Mouse (Mus musculus): ENCODE data around the gene Aes. TPM values are rescaled to one million over a fixed set of nuclear protein-coding genes. Genes with fewer than 3 reads are reported as not detected.

The Aes gene
- polyA plus RNA-seq, 1 experiment from 2014 or later, result 429 TPM

DNA sequence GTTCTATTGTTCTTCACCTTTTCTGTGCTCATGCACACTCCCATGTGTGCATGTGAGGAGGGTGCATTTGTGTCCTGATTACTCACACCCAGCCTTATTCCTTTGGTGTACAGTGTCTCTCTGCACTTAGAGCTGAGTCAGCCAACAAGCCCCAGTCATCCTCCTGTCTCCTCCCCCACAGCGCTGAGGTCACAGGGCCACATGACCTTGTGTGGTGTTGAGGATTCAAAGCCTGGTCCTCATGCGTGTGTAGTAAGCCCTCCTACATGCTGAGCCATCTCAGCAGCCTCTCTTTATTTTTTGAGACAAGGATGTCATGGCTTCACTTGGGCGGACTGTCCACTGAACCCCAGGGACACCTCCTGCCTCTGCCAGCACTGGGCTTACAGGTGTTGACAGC lies 53.5 kb downstream of the Aes start:
- ATAC-seq (ENCODE audit: low FRiP score, low TSS enrichment), result no peak; the same call in 1 of the 2 replicates
- TF ChIP-seq EP300 (optimal IDR thresholded peaks at IDR 0.05) (no peak), CTCF (IDR thresholded peaks at IDR 0.05; ENCODE audit: low read depth) (no peak)

DNA sequence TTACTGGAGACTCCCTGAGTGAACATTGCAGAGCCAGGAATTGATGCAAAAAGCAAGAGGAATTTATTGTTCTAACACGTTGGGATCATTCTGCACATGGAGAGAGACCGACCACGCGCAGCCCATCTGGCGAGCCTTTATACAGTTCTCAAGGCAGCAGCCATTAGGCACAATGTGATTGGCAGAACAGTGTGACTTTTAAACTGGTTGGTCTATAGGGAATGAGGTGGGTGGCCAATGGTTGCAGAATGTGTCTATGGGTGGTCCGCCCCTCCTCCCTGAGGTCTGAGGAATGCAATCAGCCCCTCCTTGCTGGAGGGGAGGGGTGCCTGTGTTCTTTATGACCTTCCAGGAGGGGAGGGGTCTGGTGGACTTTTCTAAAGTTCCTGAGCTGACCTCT lies 56.2 kb downstream of the Aes start:
- DNase-seq (ENCODE audit: low spot score) (no peak), ATAC-seq (ENCODE audit: low FRiP score, low TSS enrichment) (no peak)
- TF ChIP-seq CTCF (IDR thresholded peaks at IDR 0.05; ENCODE audit: low read depth) (no peak), EP300 (optimal IDR thresholded peaks at IDR 0.05) (no peak)
- H3K9me3 ChIP-seq (ENCODE audit: control insufficient read depth, low read length), result no peaks in the 10 kb centered on the region
- no peaks in the 10 kb centered on the region for H3K27me3 ChIP-seq (ENCODE audit: control insufficient read depth, insufficient read depth, low read length)
- 53% methylated on average over 6 of the region's 6 CpGs for WGBS
- H3K27ac ChIP-seq (replicated peaks), result no peak overlapping the region
- no peak overlapping the region for H3K4me3 ChIP-seq (ENCODE audit: low read depth, low read length)
- no peak overlapping the region for H3K4me2 ChIP-seq (replicated peaks; ENCODE audit: low read depth)
- H3K9ac ChIP-seq (ENCODE audit: low read length), result no peak overlapping the region
- H3K4me1 ChIP-seq (replicated peaks; ENCODE audit: control insufficient read depth, insufficient read depth), result no peaks in the 10 kb centered on the region
- H3K36me3 ChIP-seq (ENCODE audit: control insufficient read depth, insufficient read depth, low read length), result no peaks in the 10 kb centered on the region

More for the DNA sequence above, 53.5 kb downstream of the Aes start:
- Histone ChIP-seq H3K4me3 (ENCODE audit: low read depth, low read length) (no peak overlapping the region), H3K27me3 (ENCODE audit: control insufficient read depth, insufficient read depth, low read length) (no peaks in the 10 kb centered on the region), H3K9me3 (ENCODE audit: control insufficient read depth, low read length) (no peaks in the 10 kb centered on the region), H3K9ac (ENCODE audit: low read length) (no peak overlapping the region), H3K4me2 (replicated peaks; ENCODE audit: low read depth) (no peak overlapping the region), H3K36me3 (ENCODE audit: control insufficient read depth, insufficient read depth, low read length) (no peaks in the 10 kb centered on the region), H3K27ac (replicated peaks) (no peak overlapping the region), H3K4me1 (replicated peaks; ENCODE audit: control insufficient read depth, insufficient read depth) (no peaks in the 10 kb centered on the region)
- WGBS, result 57% methylated on average over 3 of the region's 3 CpGs
- DNase-seq (ENCODE audit: low spot score), result no peak

Other genes with a start within 250 kb of the Aes start
- gene Cactin, start 238.4 kb upstream of the Aes start, polyA plus RNA-seq (2015; fragmentation: Nextera tagmentation; extraction: Ambion mirVana), result 16.2 and 16.6 TPM in 2 replicates
- 19.7 and 20.2 TPM in 2 replicates for gene Tbxa2r, start 230.8 kb upstream of the Aes start, polyA plus RNA-seq (2015; fragmentation: Nextera tagmentation; extraction: Ambion mirVana)
- gene Gipc3, start 216.2 kb upstream of the Aes start, polyA plus RNA-seq (2015; fragmentation: Nextera tagmentation; extraction: Ambion mirVana), result 0.06 and 0.10 TPM in 2 replicates
- gene Hmg20b, start 209.0 kb upstream of the Aes start, polyA plus RNA-seq (2015; fragmentation: Nextera tagmentation; extraction: Ambion mirVana), result 72.2 and 77.9 TPM in 2 replicates
- gene Mfsd12, start 202.0 kb upstream of the Aes start, polyA plus RNA-seq (2015; fragmentation: Nextera tagmentation; extraction: Ambion mirVana), result 7.4 and 7.9 TPM in 2 replicates
- 16.5 and 17.5 TPM in 2 replicates for gene 4930404N11Rik, start 193.7 kb upstream of the Aes start, polyA plus RNA-seq (2015; fragmentation: Nextera tagmentation; extraction: Ambion mirVana)
- gene Fzr1, start 181.0 kb upstream of the Aes start, polyA plus RNA-seq (2015; fragmentation: Nextera tagmentation; extraction: Ambion mirVana), result 51.4 and 51.6 TPM in 2 replicates
- gene Dohh, start 175.1 kb upstream of the Aes start, polyA plus RNA-seq (2015; fragmentation: Nextera tagmentation; extraction: Ambion mirVana), result 59.4 and 63.0 TPM in 2 replicates
- gene Gm48551, start 175.0 kb upstream of the Aes start, polyA plus RNA-seq (2015; fragmentation: Nextera tagmentation; extraction: Ambion mirVana), result 1.1 and 1.4 TPM in 2 replicates
- gene Gm48552, start 170.5 kb upstream of the Aes start, polyA plus RNA-seq (2015; fragmentation: Nextera tagmentation; extraction: Ambion mirVana), result 0.29 and 0.36 TPM in 2 replicates
- gene Smim24, start 166.4 kb upstream of the Aes start, polyA plus RNA-seq (2015; fragmentation: Nextera tagmentation; extraction: Ambion mirVana), result 205 and 239 TPM in 2 replicates
- 40.4 and 42.4 TPM in 2 replicates for gene Nfic, start 103.9 kb upstream of the Aes start, polyA plus RNA-seq (2015; fragmentation: Nextera tagmentation; extraction: Ambion mirVana)
- 0.62 TPM in 2 replicates for gene Celf5, start 76.8 kb upstream of the Aes start, polyA plus RNA-seq (2015; fragmentation: Nextera tagmentation; extraction: Ambion mirVana)
- 37.0 and 38.3 TPM in 2 replicates for gene Ncln, start 63.1 kb upstream of the Aes start, polyA plus RNA-seq (2015; fragmentation: Nextera tagmentation; extraction: Ambion mirVana)
- 1.0 and 1.5 TPM in 2 replicates for gene S1pr4, start 59.4 kb upstream of the Aes start, polyA plus RNA-seq (2015; fragmentation: Nextera tagmentation; extraction: Ambion mirVana)
- gene Gna15, start 35.3 kb upstream of the Aes start, polyA plus RNA-seq (2015; fragmentation: Nextera tagmentation; extraction: Ambion mirVana), result 9.8 and 10.1 TPM in 2 replicates
- 62.5 and 70.7 TPM in 2 replicates for gene Gna11, start 14.3 kb upstream of the Aes start, polyA plus RNA-seq (2015; fragmentation: Nextera tagmentation; extraction: Ambion mirVana)
- 4.8 and 6.9 TPM in 2 replicates for gene Tle2, start 15.1 kb downstream of the Aes start, polyA plus RNA-seq (2015; fragmentation: Nextera tagmentation; extraction: Ambion mirVana)
- gene Tle6, start 41.6 kb downstream of the Aes start, polyA plus RNA-seq (2015; fragmentation: Nextera tagmentation; extraction: Ambion mirVana), result 7.6 and 8.9 TPM in 2 replicates
- gene BC025920, start 46.8 kb downstream of the Aes start, polyA plus RNA-seq (2015; fragmentation: Nextera tagmentation; extraction: Ambion mirVana), result 0.24 and 0.35 TPM in 2 replicates
- 15.1 and 15.6 TPM in 2 replicates for gene Sirt6, start 68.3 kb downstream of the Aes start, polyA plus RNA-seq (2015; fragmentation: Nextera tagmentation; extraction: Ambion mirVana)
- gene Ankrd24, start 69.1 kb downstream of the Aes start, polyA plus RNA-seq (2015; fragmentation: Nextera tagmentation; extraction: Ambion mirVana), result 3.3 and 5.3 TPM in 2 replicates
- gene Gm10778, start 89.6 kb downstream of the Aes start, polyA plus RNA-seq (2015; fragmentation: Nextera tagmentation; extraction: Ambion mirVana), result 2.4 TPM in 2 replicates
- 8.2 and 8.5 TPM in 2 replicates for gene Zfp433, start 145.3 kb downstream of the Aes start, polyA plus RNA-seq (2015; fragmentation: Nextera tagmentation; extraction: Ambion mirVana)
- gene Gm3055, start 211.7 kb downstream of the Aes start, polyA plus RNA-seq (2015; fragmentation: Nextera tagmentation; extraction: Ambion mirVana), result 1.7 and 1.9 TPM in 2 replicates